Mouse (Mus musculus): ENCODE results near the gene Cbwd1. TPM values are rescaled to one million over a fixed set of nuclear protein-coding genes. Genes with fewer than 3 reads are reported as not detected.

The Cbwd1 gene
- polyA plus RNA-seq (2014; fragmentation: Illumina TruSeq; extraction: RNeasy Lipid Tissue Mini Kit (QIAGEN cat#74804); ENCODE audit: low read depth, low replicate concordance), result 19.5 TPM

DNA sequence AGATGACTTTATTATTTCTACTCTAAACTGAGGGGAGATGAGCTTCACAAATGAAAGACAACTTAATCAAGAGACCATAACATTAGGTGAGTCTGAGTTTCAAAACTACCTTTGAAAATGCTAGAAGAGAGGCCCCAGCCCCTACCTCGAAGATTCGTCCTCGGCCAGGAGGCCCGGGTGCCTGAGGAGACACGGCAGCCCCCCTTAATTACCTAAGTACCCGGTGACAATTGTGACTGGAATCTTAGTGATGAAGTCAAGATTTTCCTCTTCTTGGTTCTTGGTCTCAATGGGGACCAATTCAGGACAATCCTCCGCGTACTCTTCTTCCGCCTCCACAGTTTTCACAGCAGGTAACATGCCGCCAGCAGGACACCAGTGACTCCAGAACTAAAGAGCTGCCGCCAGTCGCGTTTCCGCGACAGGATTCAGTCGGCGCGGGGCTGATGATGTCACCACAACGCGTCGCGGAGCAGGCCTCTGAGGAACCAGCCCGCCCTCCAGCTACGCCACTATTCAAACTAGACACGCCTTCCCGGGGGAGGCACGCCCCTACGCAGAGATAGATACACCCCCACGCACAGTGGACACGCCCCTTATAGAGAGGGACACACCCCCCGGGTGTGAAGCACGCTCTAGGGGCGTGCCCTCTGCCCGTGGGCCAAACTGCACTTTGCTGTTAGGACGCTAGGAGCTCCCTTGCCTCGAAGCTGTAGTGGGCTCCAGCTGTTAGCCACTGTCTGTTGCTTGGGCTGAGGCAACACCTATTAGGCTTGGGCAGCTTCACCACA, at the start of gene Cbwd1:
TSS of gene Cbwd1 (minus strand) at position 439 of the 791 bp plus-strand sequence.

DNA sequence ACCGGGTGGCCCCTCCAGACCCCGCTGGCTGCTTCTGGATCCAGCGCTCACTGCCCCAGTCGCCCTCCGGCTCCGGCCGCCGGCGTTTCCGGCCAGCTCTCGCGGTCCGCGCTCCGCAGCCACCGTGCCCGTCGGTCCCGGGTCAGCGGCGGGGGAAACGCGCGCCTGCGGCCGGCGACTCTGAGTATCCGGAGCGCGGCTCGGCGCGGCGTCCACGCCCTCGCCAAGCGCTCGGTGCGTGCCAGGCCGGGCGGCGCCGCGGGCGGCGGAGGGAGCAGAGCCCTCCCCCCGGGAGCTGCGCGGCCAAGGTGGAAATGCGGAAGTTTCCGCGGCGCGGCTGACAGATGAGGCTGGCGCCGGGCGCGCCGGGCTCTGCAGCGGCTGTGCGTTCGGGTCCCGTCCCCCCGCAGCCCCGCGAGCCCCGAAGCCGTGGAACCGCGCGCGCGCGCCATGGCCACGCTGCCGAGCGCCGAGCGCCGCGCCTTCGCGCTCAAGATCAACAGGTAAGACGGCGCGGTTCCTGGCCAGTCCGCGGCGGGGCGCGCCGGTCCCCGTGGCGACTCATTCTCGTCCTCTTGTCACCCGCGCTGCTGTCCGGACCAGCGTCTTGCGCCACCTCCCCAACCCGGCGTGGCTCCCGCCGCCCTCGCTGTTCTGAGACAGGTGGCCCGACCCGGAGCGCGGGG, 37.9 kb upstream of the Cbwd1 start, which contains the start of gene Dock8:
TSS of gene Dock8 (plus strand) at position 334 of the 686 bp plus-strand sequence.

DNA sequence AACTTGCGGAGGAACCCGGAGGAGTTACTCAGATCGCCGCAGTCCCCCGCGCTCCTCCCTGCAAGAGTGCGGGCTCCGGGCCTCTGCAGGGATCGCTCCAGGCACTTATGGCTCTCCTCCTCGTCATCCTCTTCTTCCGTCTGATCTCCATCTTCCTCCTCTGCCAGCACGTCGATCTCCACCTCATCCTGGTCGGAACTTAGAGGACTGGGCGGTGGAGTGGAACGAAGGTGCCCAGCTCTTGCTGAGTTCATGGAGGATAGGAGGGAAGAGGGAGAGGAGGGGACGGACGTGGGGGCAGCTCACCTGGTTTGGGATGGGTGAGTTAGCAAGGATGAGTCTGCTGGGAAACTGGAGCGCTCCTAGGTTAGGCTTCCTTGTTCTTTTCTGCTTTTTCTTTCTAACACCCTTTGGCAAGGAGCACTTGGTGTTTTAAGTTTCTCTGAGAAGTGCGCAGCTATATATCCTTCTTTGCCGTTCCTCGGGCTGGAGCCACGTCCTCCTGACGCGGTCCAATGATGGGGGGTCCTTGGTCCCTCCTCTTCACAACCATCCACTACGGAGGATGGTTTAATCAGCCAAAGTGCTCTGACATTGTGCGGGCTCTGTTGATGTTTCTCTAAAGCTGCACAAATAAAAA, 60.7 kb downstream of the Cbwd1 start, which contains the start of gene Foxd4:
TSS of gene Foxd4 (minus strand) at position 617 of the 640 bp plus-strand sequence.

DNA sequence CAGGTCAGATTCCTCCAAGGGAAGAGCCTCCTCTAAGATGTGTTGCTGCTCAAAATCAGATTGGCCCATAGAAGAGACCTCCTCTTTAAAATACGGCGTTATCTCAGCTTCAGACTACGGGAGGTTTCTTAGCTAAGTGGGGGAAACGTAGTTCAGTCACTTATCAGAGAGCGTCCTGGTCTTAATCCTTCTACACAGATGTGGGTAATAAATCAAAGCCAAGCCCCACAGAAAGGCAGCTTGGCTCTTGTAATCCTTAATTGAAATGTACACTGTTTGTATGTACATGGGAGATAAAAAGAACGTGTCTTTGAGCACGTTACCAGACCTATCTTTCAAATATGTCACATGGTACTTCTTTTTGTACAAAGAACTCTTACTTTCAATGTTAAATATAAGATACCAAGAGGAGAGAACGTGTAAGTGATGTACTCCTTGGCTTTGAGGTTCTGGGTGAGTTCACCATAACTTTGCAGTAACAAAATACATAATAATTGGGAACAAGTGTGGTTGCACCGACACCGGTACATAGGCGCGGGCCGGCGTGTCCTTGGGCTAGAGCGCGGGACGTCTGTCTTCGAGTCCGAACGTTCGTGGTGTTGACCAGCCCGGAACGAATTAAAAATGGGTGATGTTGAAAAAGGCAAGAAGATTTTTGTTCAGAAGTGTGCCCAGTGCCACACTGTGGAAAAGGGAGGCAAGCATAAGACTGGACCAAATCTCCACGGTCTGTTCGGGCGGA, 86.1 kb downstream of the Cbwd1 start, which contains the start of gene Gm10053:
TSS of gene Gm10053 (plus strand) at position 558 of the 742 bp plus-strand sequence.

Other genes with a start within 250 kb of the Cbwd1 start
- 91.9 TPM for gene Pgm5, start 99.8 kb downstream of the Cbwd1 start, polyA plus RNA-seq (2014; fragmentation: Illumina TruSeq; extraction: RNeasy Lipid Tissue Mini Kit (QIAGEN cat#74804); ENCODE audit: low read depth, low replicate concordance)
- 930 TPM for gene Gm10053, start 85.9 kb downstream of the Cbwd1 start, polyA plus RNA-seq (2014; fragmentation: Illumina TruSeq; extraction: RNeasy Lipid Tissue Mini Kit (QIAGEN cat#74804); ENCODE audit: low read depth, low replicate concordance)
- gene Foxd4, start 60.4 kb downstream of the Cbwd1 start, polyA plus RNA-seq (2014; fragmentation: Illumina TruSeq; extraction: RNeasy Lipid Tissue Mini Kit (QIAGEN cat#74804); ENCODE audit: low read depth, low replicate concordance), result not detected
- gene Dock8, start 37.9 kb upstream of the Cbwd1 start, polyA plus RNA-seq (2014; fragmentation: Illumina TruSeq; extraction: RNeasy Lipid Tissue Mini Kit (QIAGEN cat#74804); ENCODE audit: low read depth, low replicate concordance), result 8.5 TPM